Mouse (Mus musculus) stomach, postnatal 0 days (tissue): Measurements from ENCODE around the gene Mturn.

Source experiments
- CTCF ChIP-seq: IDR thresholded peaks from 2 replicates; pipeline ENCODE4 v1.5.1; 2016; ENCODE audit warnings: antibody characterized with exemption, low read depth, mild to moderate bottlenecking, moderate library complexity
- EP300 ChIP-seq: optimal IDR thresholded peaks from 2 replicates; pipeline ENCODE3; 2016; ENCODE audit warnings: antibody characterized with exemption

- TF ChIP-seq EP300, result no peak
- no peak for TF ChIP-seq CTCF
Observed at GRCm38 (mm10) chr6:54737255-54737654, 55.8 kb downstream of the Mturn start.
